Mouse (Mus musculus) splenic B cell, adult 2 months (primary cell): ENCODE results near the gene Trdmt1.
"Not testable (repeated sequence)": the region's sequence is repeated elsewhere in the genome, so short reads cannot be mapped to it uniquely, and the experiment has no call there.

Source experiments
- DNase-seq: peaks from one replicate; pipeline ENCODE4 v3.0.0-alpha.2; 2011; ENCODE audit warnings: low read depth, low spot score
- H3K27me3 ChIP-seq: 2 replicates; pipeline ENCODE4 v1.6.1; 2012; ENCODE audit warnings: mild to moderate bottlenecking, low read length, moderate library complexity, mixed read lengths; ENCODE audit not compliant: control insufficient read depth, poor library complexity, insufficient read depth, severe bottlenecking
- H3K36me3 ChIP-seq: 2 replicates; pipeline ENCODE4 v1.6.1; 2012; ENCODE audit warnings: mild to moderate bottlenecking, low read length, moderate library complexity, mixed read lengths; ENCODE audit not compliant: control insufficient read depth, poor library complexity, insufficient read depth, severe bottlenecking

The Trdmt1 gene

GRCm38 (mm10) chr2:13544193-13544824 lies at the start of gene Trdmt1:
TSS of gene Trdmt1 (minus strand) at chr2:13544668.
- DNase-seq: peak; percentile 85
- Histone ChIP-seq H3K36me3 (no peaks in the 10 kb centered on the region), H3K27me3 (no peaks in the 10 kb centered on the region)

GRCm38 (mm10) chr2:13593328-13593727 lies 48.9 kb upstream of the Trdmt1 start:
- DNase-seq: no peak

GRCm38 (mm10) chr2:13583746-13584145 lies 39.3 kb upstream of the Trdmt1 start:
- not testable (repeated sequence) for DNase-seq, H3K36me3 ChIP-seq, H3K27me3 ChIP-seq

More at GRCm38 (mm10) chr2:13593328-13593727, 48.9 kb upstream of the Trdmt1 start:
- H3K36me3 ChIP-seq: no peaks in the 10 kb centered on the region
- no peaks in the 10 kb centered on the region for H3K27me3 ChIP-seq

GRCm38 (mm10) chr2:13582184-13582583 lies 37.7 kb upstream of the Trdmt1 start:
- Histone ChIP-seq H3K36me3 (peaks cover 16% of the 10 kb centered on the region; the same call in 1 of the 2 replicates), H3K27me3 (no peaks in the 10 kb centered on the region)
- DNase-seq: no peak

GRCm38 (mm10) chr2:13579991-13580390 lies 35.5 kb upstream of the Trdmt1 start:
- peak; percentile 60 for DNase-seq
- H3K36me3 ChIP-seq: peaks cover 20% of the 10 kb centered on the region; the same call in 1 of the 2 replicates
- H3K27me3 ChIP-seq: no peaks in the 10 kb centered on the region

- Histone ChIP-seq H3K36me3 (peaks cover 20% of the 10 kb centered on the region; the same call in 1 of the 2 replicates), H3K27me3 (no peaks in the 10 kb centered on the region)
- no peak for DNase-seq
These were observed 34.8 kb upstream of the Trdmt1 start for GRCm38 (mm10) chr2:13579315-13579714.

GRCm38 (mm10) chr2:13578473-13579152 lies 34.1 kb upstream of the Trdmt1 start:
- H3K36me3 ChIP-seq: peaks cover 20% of the 10 kb centered on the region; the same call in 1 of the 2 replicates
- no peaks in the 10 kb centered on the region for H3K27me3 ChIP-seq
- no peak for DNase-seq

GRCm38 (mm10) chr2:13577399-13577798 lies 32.9 kb upstream of the Trdmt1 start:
- Histone ChIP-seq H3K27me3 (no peaks in the 10 kb centered on the region), H3K36me3 (peaks cover 20% of the 10 kb centered on the region; the same call in 1 of the 2 replicates)
- DNase-seq: no peak

GRCm38 (mm10) chr2:13575926-13576325 lies 31.5 kb upstream of the Trdmt1 start:
- no peak for DNase-seq

GRCm38 (mm10) chr2:13575287-13575801 lies 30.9 kb upstream of the Trdmt1 start:
- peak; percentile 86 for DNase-seq
- Histone ChIP-seq H3K36me3 (peaks cover 14% of the 10 kb centered on the region; the same call in 1 of the 2 replicates), H3K27me3 (no peaks in the 10 kb centered on the region)

More at GRCm38 (mm10) chr2:13575926-13576325, 31.5 kb upstream of the Trdmt1 start:
- H3K27me3 ChIP-seq: no peaks in the 10 kb centered on the region
- H3K36me3 ChIP-seq: peaks cover 16% of the 10 kb centered on the region; the same call in 1 of the 2 replicates

GRCm38 (mm10) chr2:13574801-13575150 lies 30.3 kb upstream of the Trdmt1 start:
- H3K27me3 ChIP-seq: no peaks in the 10 kb centered on the region
- H3K36me3 ChIP-seq: peaks cover 13% of the 10 kb centered on the region; the same call in 1 of the 2 replicates
- peak; percentile 81 for DNase-seq

GRCm38 (mm10) chr2:13574066-13574800 lies 29.8 kb upstream of the Trdmt1 start:
- Histone ChIP-seq H3K36me3 (peaks cover 11% of the 10 kb centered on the region; the same call in 1 of the 2 replicates), H3K27me3 (no peaks in the 10 kb centered on the region)
- DNase-seq: peak; percentile 75

GRCm38 (mm10) chr2:13573408-13574065 lies 29.1 kb upstream of the Trdmt1 start, which contains the start of gene Vim:
TSS of gene Vim (plus strand) at chr2:13573927.
- peaks cover 8% of the 10 kb centered on the region; the same call in 1 of the 2 replicates for H3K36me3 ChIP-seq
- peak; percentile 85 for DNase-seq

More at GRCm38 (mm10) chr2:13573408-13574065, 29.1 kb upstream of the Trdmt1 start, which contains the start of gene Vim:
- H3K27me3 ChIP-seq: no peaks in the 10 kb centered on the region
